Mouse (Mus musculus) kidney, postnatal 25 days (tissue): ENCODE results near the gene Mrpl23.
A peak's percentile ranks its signal among the peaks of the same experiment; 100 is the strongest.

ENCODE experiments used
- DNase-seq, 2 experiments: peaks; one replicate each; pipeline ENCODE4 v3.0.0; 2021; ENCODE audit warnings: mixed read lengths in 2 of 2

Gene Mrpl23

DNA sequence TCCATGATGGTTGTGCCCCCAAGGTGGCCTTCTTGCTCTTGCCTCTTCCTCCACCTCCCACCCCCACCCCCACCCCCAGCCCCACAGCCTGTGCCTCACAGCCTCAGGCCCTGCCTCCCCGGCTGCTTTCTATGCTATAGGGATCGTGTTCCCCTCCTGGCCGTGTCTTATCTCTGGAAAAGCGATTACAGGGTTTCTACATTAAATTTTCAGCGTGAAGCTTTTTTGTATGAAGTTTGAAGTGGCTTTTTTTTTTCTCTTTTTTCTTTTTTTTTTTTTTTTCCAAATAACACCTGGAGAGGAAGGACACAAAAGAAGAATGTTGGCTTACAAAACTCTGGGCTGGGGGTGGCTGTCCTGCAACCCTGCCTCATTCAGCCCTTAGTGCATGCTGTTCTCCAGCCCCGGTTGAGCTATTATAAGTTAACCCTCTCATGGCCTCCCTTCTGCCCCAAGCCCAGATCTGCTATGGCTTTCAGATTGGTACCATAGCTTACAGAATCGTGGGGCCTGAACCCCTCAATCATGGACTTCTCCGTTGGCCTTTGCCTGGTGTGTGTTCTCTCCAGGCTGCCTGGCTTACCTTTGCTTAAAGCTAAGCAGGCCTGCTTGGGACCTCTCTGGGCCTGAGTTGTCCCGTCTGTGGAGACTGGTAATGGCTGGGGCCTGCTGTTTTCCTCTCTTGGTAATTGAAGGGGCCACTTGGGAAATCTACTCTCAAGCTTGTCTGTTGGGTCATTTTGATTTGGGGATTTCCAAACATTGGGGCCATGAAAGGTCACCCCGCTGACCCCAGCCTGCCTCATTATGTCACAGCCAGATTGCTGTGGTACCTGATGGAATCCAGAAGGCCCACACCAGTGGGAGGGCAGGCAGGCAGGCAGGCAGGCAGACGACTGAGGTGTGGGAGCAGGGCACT lies 21.2 kb downstream of the Mrpl23 start:
- no peak for DNase-seq

DNA sequence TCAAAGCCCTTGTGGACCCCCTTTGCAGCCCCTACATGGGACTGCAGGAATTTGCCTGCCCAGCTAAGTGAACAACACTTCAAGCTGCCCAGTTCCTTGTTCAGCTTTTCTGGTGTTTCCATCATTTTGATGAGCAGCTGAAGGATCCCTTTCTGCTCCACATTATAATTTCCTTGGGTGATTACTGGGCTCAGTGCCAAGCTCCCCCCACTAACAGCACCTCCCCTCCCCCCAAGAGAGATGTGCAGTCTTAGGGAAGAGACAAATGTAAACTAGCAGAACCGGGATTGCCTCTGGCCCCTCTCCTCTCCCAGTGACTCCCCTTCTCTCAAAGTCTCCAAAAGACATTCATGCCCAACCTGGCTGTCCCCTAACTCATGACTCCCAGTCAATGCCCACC lies 22.1 kb downstream of the Mrpl23 start:
- DNase-seq: no peak

DNA sequence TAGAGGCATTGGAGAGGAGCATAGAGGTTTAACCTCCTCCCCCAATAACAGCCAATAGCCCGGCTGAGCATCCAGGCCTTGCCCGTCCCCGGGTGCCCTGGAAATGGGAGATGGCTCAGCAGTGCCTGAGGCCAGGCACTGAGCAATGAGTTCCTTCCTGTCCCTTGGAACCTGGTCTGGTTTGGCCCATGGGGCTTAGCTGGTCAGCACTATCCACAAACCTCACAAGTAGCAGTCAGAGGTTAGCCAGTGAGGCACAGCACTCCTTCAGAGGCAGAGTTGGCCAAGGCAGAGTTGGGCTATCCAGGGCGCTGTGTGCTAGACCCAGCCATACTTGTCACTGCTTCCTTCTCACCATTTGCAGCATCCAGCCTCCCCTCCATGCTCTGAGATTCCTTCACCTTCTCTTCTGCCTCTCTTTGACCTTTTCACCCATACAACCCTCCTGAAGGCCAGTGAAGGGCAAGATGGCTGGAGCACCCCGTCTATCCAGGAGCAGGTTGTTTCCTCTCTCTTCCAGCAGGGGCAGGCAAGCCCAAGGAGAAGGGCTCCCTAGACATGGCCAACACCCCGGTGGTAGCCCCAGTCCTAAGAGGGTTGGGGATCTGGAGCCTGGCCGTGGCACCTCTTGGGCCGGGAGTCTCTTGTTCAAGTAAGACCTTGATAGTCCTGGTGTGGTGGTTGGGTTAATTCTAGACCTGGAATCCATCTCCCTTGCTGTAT lies 23.0 kb downstream of the Mrpl23 start:
- DNase-seq: no peak

DNA sequence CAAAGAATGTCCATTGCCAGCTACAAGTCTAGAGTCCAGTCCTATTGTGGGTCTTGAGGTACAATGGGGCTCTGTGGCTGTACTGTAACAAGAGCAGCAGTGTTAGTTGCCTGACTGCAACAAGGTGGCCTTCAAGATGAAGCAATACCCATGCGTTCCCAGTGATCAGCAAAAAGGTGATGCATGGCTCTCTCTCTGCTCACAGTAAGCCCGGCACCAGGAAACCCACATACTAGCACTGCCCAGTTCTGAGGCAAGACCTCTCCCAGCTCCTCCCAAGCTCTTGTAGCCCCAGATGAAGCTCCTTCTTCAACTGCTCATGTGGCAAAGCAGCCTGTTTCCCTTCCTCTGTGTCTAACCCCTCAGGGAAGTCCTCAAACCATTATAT lies 23.6 kb downstream of the Mrpl23 start:
- no peak for DNase-seq

DNA sequence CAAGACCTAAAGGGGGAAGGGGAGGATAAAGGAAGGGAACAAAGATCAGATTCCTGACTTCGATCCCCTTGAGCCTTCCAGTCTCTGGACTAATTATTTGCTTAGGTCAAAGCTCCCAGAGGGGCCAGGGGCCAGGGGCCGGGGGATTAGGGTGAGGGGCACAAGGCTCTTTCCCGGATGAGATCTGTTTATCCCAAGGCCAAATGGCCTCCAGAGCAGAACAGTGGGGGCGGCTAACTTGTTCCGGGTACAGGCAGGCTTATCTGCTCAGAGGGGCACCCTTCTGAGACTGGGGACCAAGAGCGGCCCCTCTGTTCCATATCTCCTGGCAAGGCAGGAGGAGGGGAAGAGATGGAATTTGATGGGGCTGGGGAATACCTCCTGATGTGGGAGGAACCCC lies 25.2 kb downstream of the Mrpl23 start:
- no peak for DNase-seq

DNA sequence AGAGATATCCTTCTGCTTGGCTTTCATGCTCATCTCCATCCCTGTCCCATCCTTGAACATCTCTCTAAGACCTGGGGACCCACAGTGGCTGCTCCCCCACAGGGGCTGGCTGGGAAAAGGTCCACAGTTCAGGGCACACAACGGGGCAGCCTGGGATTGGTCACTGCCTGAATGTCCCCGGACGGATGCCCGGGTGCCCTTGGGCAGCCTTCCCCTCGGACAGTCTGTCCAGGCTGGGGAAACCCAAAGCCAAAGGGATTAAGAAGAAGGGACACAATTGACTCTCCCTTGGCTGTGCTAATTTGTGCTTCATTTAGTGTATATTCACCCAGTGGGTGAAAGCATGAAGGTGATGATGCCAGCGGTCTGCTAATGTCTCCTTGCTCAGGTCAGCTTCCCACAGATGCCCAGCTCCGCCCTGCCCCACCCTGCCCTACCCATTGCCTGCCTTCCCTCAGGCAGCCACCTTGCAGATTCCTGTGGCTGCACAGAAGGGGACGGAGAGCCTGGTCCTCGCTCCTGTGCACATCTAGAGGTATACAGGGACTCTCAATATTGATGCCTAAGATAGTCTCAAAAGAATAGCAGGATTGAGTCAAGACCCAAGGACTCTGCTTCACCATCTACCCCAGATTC lies 26.1 kb downstream of the Mrpl23 start:
- DNase-seq: no peak

DNA sequence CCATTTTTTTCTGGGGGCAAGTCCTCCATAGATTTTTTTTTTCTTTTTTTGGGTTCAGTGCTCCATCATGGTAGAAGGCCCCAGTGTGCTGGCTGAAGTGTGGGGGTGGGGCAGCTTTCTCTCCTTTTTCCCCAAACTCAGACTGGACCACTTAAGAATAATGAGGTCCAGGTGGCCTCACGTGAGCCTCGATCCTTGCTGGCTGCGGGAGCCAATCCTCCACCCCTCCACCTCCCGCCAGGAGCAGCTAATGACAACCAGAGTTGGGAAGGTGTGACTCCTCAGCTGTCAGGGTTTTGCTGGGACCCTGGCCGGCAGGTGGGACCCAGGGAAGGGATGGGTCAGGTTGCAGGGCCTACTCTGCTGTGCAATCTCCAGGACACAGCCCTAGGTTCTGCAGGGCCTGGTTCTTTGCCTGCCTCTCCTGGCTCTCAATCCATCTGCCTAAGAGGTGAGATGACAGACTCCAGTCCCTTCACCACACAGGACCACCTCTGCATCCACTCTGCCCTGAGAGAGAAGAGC lies 27.2 kb downstream of the Mrpl23 start:
- no peak for DNase-seq

DNA sequence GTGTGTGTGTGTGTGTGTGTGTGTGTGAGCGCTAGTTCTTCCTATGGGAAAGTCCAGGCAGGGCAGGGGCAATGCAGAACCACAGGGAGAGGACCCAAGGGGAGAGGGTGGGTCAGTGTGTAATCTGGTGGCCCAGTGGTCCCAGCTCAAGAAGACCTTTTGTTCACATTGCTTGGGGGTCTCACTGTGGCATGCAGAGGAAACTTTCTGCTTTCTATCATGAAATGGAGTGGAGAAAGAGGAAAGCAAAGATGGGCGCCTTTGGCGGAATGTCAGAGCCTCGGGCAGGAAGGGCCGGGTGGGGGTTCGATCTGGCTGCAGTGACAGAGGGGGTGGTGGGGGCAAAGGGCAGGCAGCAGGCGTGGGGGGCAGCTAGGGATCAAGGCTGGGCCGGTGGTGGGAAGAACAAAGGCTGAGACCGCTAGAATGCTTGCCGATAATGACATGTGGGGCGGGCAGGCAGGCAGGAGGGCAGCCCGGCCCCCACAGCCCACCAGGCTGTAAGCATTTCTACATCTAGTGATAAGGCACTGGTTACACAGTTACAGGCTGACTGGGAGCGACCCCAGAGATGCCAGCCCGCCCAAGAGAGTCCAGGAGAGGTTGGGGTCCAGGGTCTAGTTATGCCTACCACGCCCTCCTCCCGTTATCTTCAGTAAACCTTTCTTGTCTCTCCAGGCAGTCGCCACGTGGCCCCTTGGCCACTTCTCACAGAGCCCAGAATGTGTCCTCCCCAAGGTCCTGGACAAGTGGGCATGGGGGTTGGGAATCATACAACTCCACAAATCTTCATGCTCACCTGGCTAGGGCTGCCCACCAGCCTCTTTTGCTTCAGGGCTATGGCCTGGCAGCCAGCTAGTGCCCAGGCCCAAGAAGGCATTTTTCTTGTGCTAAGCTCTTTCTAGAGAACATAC lies 28.7 kb downstream of the Mrpl23 start:
- no peak for DNase-seq

DNA sequence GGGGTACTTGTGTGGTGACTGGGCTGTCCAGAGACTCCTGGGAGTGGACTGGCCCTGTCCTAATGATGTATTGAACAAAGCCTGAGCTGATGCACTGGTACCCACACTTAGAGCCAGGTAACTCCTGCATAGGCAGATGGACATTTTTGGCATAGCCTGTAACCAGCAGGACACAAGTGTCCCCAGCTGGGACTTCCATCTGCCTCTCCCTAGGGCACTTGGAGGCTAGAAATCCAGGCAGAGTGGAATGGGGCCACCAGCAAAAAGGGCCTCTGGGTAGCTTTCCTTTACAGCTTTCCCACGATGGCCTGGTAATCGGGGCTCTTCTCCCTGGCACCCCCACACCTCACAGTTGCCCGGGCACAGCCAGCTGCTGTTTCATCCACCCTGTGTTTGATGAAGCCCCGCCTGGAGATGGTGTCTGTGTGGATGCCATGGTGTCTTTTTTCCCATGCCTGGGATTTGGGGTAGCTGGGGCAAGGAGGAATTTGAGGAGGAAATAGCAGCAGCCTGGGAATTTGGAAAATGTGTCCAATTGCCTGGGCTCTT lies 29.4 kb downstream of the Mrpl23 start:
- no peak for DNase-seq

DNA sequence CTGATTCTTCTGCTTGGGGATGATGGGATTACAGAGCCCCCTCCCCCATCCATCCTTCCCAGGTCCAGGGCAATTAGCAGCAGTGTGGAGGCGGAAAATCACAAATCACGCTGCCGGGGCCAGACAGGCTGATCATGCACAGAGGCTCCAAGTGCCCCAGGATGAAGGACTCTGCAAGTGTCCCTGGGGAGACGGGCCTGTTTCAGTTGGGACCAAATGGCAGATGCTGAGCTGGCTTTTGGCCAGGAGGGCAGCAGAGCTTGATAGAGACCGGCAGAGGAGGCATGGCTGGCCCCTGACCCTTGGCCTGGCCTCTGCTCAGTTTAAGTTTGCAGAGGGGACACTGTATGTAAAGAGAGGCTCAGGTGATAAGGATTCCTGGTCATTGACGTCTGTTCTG lies 30.7 kb downstream of the Mrpl23 start:
- peak in 1 of 2 experiments; percentile 8 for DNase-seq

DNA sequence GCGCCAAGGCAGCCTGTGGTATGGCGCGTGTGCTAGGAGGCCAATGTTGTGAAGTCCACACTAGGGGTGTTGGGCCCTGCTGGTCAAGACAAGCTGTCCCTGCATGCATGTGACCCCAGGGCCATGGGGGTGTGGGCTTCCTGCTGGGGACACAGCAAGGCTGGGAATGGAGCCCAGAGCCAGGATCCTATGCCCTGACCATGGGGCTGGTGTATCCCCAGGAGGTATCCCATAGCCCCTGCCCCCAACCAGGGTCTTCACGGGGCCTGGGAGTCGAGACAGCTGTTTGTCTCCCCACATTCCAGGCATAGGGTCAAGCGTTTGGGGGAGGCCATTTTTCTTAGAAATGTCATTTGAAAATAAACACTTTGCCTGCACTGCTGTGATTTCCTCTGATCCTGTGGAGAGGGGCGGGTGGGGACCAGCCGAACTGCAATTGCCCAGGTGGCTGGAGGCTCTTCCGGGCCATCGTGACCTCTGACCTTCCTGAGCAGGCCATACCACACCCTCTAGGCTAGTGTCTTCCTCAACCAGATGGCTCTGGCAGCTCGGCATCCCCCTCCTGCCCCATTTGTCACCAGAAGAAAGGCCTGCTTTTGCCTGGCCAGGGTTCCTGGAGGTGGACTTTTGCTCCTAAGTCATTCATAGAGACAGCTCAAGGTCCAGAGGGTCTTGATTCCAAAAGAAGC lies 32.6 kb downstream of the Mrpl23 start:
- peak in 1 of 2 experiments; percentile 53 for DNase-seq

DNA sequence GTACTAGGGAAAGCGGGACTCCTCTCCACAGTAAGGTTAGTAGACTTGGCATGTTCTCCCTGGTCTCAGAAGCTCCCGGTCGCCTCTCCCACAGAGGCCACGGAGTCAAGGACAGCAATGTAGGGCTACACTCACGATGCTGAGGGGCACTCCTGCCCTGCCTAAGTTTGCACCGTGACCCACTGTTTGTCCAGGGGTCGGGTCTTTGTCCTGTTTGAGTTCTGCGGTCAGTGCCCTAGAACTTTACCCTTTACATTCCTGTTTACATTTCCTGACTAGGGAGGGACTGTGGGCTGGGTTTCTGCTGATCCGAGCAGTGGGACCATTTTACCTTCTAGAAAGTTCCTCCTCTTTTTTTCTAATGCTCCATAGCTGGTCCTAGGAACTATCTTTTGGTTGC lies 34.0 kb downstream of the Mrpl23 start:
- no peak for DNase-seq

DNA sequence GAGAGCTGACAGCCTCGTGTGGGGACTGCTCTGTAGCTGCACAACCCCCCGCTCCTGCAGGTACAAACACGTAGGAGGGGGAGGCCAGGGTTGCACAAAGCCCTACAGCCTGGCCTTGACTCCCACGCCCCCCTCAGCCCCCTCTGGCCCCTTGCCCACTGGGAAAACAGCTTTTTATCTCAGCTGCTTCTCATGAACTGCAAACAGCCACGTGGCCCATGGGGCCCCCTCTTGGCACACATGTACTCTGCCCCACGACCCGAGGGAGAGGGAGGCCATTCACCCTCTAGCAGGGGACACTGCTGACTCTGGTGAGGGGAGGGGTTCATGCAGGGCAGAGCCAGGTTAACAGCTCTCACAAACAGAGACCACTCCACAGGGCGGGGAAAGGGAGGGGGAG lies 36.5 kb downstream of the Mrpl23 start:
- DNase-seq: no peak

DNA sequence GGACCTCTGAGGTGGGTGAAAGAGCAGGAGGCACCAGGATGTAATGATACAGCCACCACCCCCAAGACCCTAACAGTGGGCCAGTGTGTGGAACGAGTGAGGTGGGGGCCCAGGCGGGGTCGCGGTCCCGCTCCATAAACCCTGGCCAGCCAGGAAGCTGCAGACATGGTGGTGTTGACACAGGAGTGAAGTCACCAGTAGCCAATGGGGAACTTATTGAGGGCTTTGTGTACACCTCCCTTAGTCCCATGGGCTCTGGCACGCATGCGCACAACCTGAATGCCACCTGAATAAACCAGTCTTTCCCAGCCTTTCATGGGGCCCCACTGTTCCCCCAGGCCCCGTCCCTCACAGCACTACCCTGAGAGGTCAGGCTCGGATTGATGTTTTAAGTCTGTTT lies 38.1 kb downstream of the Mrpl23 start:
- DNase-seq: no peak

DNA sequence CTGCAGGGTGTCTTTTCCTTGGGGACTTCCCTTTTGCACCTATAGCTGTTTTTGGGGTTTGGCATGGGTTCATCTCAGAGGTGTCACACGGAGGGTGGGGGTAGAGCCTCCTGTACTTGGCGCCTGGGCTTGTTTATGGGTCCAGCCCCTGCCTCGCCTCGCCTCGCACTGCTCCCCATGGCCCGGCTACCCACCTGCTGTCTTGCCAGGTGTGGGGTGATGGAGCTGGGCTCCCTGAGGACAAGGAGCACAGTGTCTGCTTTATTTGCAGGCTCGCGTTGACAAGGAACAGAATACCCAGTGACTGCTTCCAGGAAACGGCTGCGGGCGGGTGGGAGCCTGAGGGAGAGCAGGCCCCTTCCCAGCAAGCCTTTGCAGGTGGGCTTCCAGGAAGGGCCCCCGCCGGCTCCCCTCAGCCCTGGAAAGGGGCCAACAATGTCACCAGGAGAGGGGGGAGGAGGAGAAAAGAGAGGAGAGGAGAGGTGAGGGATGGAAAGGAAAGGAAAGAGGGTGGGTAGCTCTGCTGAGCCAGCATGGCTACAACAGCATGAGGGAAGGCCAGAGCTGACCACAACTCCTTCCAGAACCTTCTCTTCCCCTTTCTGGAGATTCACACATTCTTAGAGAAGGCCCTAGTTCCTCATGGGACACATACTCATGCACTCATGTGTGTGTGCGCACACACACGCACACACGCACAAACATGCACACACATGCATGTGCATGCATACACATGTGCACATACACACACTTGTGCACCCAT lies 39.2 kb downstream of the Mrpl23 start:
- no peak for DNase-seq

DNA sequence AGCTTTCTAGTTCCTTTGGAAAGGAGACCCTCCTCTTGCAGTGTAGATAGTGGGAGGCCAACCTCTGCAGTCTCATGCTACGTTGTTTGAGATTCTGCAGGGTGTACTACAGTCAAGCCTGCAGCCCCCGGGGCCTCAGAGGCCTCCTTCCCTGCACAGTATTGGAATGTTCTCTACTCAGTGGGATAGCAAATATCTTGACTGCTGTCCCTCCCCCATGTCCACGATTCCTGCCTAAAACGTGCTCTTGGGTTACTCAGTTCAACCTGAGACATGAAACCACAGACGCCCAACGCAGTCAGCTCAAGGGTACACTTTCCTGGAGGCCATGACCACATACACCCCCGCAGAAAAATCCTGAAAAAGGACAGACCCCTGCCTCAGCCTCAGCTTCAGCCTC lies 39.9 kb downstream of the Mrpl23 start:
- DNase-seq: no peak

DNA sequence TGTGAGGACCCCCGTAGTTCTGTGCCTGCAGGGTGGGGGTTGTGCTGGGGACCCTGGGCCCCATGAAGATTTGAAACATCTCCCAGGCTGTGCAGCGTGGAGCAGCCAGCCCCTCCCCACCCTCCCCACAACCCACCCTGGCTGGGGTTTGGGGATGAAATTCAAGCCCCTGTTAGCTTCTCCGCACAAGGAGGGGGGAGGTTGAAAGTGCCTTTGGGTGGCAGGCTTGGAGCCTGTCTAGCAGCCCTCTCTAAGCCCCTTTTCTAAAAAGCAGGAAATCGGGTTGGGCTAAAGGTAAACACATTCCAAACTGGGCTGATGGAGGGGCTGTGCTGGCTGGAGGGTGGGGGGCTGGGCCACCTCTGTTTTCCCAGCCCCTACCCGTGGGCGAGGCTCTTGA lies 40.5 kb downstream of the Mrpl23 start:
- DNase-seq: no peak

DNA sequence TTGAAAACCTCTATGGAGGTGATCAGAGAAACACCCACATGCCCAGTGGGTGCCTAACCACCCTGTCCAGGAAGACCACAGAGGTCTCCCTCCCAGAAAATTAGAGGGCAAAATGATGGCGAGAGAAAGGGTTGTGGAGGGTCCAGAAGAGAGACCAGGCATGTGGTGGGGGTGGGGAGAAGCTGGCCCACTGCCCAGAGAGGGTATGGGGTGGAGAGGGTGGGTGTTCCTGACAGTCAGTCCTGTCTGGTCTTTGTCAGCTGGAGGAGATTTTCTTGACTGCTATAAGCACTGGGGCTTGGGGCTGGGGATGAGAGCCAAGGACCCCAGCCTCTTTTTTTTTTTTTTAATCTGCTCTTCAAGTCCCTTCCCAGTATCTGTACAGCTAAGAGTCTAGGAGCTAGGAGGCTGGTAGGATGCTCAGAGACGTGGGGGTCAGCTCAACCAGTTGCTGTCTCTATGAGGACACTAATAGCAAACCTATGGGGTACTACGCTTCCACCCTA lies 41.7 kb downstream of the Mrpl23 start:
- DNase-seq: no peak

DNA sequence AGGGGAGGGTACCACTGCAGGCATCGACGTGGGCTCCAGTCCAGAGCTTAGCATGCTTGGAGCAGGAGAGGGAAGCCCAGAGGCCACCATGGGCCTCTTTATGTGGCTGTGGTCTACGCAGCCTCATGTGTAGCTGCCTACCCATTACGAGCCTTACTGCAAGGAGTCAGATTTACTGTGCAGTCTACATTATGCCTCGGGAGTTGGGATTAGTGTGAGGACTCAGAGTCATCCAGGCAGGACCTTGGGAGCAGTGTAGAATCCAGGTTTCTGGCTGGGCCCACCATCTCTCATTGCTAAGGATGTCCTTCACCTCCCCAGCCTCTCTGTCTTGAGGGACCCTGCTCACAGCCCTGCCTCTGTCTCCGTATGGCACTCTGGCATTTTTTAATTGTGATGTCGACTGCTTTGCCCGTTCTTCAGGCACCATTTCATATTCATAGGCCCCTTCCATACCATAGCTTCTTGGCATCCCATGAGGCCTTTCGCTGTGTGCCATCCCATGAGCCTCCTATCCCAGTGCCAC lies 42.4 kb downstream of the Mrpl23 start:
- no peak for DNase-seq

DNA sequence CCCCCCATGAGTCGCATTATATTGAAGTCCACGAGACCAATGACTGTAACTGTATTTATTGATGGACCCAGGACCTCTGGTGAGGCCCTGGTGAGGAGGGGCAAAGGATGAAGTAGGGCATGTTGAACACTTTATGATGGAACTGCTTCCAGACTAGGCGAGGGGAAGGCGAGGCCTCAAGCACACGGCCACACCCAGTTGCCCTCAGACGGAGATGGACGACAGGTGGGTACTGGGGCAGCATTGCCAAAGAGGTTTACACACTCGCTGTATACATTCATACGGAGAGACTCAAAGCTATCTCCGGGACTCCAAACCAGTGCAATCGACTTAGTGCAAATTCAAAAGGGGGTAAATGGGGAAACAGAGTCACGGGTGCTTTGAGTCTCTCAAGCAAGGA lies 43.0 kb downstream of the Mrpl23 start:
- no peak for DNase-seq
